Mouse (Mus musculus) lung, embryonic 15.5 days (tissue): Measurements from ENCODE around the gene Zdhhc23. TPM values are rescaled to one million over a fixed set of nuclear protein-coding genes. Genes with fewer than 3 reads are reported as not detected.

Experiments
- ATAC-seq: fragments of 200-750 bp; cut with Nextera tagmentation; 2 replicates; pipeline ENCODE4 v1.8.0; 2017; ENCODE audit warnings: moderate number of reproducible peaks, borderline replicate concordance; ENCODE audit not compliant: low FRiP score, low TSS enrichment; ENCODE audit errors: extremely low read depth
- H3K27ac ChIP-seq: fragments of 300-500 bp; sonication (generic); 2 replicates; pipeline ENCODE4 v1.5.1; 2015; ENCODE audit warnings: moderate library complexity, mild to moderate bottlenecking, inconsistent platforms
- H3K27me3 ChIP-seq: fragments of 300-500 bp; sonication (generic); 2 replicates; pipeline ENCODE4 v1.6.1; 2015; ENCODE audit warnings: inconsistent platforms
- H3K36me3 ChIP-seq: fragments of 300-500 bp; sonication (generic); 2 replicates; pipeline ENCODE4 v1.6.1; 2015; ENCODE audit warnings: inconsistent platforms
- H3K4me1 ChIP-seq: fragments of 300-500 bp; sonication (generic); 2 replicates; pipeline ENCODE4 v1.6.1; 2015; ENCODE audit warnings: inconsistent platforms
- H3K4me2 ChIP-seq: fragments of 300-500 bp; sonication (generic); 2 replicates; pipeline ENCODE4 v1.6.1; 2015; ENCODE audit warnings: inconsistent platforms, mild to moderate bottlenecking, moderate library complexity
- H3K4me3 ChIP-seq: fragments of 300-500 bp; sonication (generic); 2 replicates; pipeline ENCODE4 v1.5.1; 2015; ENCODE audit warnings: mild to moderate bottlenecking, inconsistent platforms
- H3K9ac ChIP-seq: fragments of 300-500 bp; sonication (generic); 2 replicates; pipeline ENCODE4 v1.6.1; 2015; ENCODE audit warnings: inconsistent platforms
- H3K9me3 ChIP-seq: fragments of 300-500 bp; sonication (generic); 2 replicates; pipeline ENCODE4 v1.6.1; 2016; ENCODE audit warnings: inconsistent platforms
- WGBS: fragments of 180-500 bp; shearing (Covaris S2); methylation state at CpG from one replicate; pipeline ENCODE4 v1.1.7; 2015; 5-methylcytosine and 5-hydroxymethylcytosine counted together
- polyA plus RNA-seq: library from polyadenylated mRNA; unstranded; fragments of >200 nt; fragmentation: Nextera tagmentation; extraction: Ambion mirVana; gene quantifications from 2 replicates; pipeline ENCODE4 v1.2.1, GENCODE M21; 2015

Zdhhc23 gene
- polyA plus RNA-seq, 1 experiment from 2014 or later: 1.4 TPM

DNA sequence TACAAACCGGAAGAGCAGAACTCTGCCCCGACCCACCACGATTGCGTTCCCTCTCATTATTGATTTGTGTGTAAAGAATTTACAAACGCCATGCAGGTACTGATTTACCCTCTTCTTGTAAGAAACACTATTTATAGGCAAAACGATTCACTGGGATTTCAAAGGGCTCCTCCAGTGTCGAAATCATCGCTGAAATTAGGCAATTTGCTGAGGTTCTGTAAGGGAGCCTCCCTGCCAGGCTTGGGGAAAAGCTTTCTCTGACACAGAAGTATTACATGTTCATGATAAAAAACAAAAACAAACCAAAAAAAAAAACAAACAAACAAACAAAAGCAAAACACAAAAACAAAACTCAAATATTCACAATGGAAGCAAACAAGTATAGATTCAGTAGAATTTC is 19.5 kb upstream of the Zdhhc23 start:
- H3K4me3 ChIP-seq: no peak overlapping the region
- no peak overlapping the region for H3K27ac ChIP-seq
- H3K27me3 ChIP-seq: no peaks in the 10 kb centered on the region
- no peak overlapping the region for H3K9ac ChIP-seq
- H3K4me2 ChIP-seq: no peak overlapping the region
- 81% methylated on average over 8 of the region's 8 CpGs for WGBS
- no peaks in the 10 kb centered on the region for H3K9me3 ChIP-seq
- H3K36me3 ChIP-seq: no peaks in the 10 kb centered on the region
- no peaks in the 10 kb centered on the region for H3K4me1 ChIP-seq
- no peak for ATAC-seq

DNA sequence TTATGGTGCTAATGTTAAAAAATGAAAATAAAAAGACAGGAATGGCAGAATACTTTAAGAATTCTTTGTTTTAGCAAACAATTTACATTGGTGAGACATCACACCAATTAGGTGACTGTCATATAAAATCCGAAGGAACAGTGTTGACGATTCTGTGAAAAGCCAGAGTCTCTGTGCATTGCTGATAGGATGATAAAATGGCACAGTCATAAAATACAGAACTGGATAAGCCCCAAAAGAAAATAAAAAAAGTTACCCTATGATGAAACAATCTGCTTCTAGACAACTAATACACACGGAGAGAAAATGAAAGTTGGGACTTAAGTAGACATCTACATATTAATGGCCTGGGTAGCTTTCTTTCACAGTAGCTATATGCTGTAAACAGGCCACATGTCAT is 15.0 kb upstream of the Zdhhc23 start:
- H3K4me2 ChIP-seq: no peak overlapping the region
- no peaks in the 10 kb centered on the region for H3K36me3 ChIP-seq
- ATAC-seq: no peak
- no peak overlapping the region for H3K9ac ChIP-seq
- no peak overlapping the region for H3K27ac ChIP-seq
- no peaks in the 10 kb centered on the region for H3K27me3 ChIP-seq
- no peak overlapping the region for H3K4me3 ChIP-seq
- WGBS: 73% methylated on average over 3 of the region's 3 CpGs
- H3K4me1 ChIP-seq: no peaks in the 10 kb centered on the region
- no peaks in the 10 kb centered on the region for H3K9me3 ChIP-seq

DNA sequence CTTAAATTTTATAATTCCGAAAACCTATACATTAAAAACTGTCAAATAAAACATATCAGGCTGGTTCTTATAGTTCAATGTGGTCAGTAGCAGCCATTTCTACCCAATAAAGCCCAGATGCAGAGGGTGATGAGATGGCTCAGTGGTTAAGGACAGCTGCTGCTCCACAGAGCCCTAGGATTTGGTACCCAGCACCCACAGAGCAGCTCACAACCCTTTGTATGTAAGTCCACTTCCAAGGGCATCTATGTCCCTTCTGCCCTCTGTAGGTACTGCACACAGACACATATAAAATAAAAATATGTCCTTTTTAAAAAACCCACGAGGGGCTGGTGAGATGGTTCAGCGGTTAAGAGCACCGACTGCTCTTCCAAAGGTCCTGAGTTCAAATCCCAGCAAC is 6.7 kb upstream of the Zdhhc23 start:
- H3K27ac ChIP-seq: no peak overlapping the region
- no peak for ATAC-seq
- no peaks in the 10 kb centered on the region for H3K36me3 ChIP-seq
- H3K4me2 ChIP-seq: no peak overlapping the region
- no peaks in the 10 kb centered on the region for H3K9me3 ChIP-seq
- H3K4me1 ChIP-seq: no peaks in the 10 kb centered on the region
- no peak overlapping the region for H3K4me3 ChIP-seq
- H3K27me3 ChIP-seq: no peaks in the 10 kb centered on the region
- H3K9ac ChIP-seq: no peak overlapping the region
- 88% methylated on average over 4 of the region's 4 CpGs for WGBS

- Histone ChIP-seq H3K4me2 (peak overlapping the region; percentile 100), H3K9ac (peak overlapping the region; percentile 50), H3K36me3 (no peaks in the 10 kb centered on the region), H3K4me1 (peaks cover 4% of the 10 kb centered on the region; the same call in 1 of the 2 replicates), H3K27me3 (peaks cover 24% of the 10 kb centered on the region), H3K4me3 (peak overlapping the region; percentile 71), H3K9me3 (no peaks in the 10 kb centered on the region), H3K27ac (no peak overlapping the region)
- 19% methylated on average over 9 of the region's 9 CpGs for WGBS
- ATAC-seq: no peak
These were observed 569 bp upstream of the Zdhhc23 start for GRCm38 (mm10) chr16:43980110-43980609.

- Histone ChIP-seq H3K9me3 (no peaks in the 10 kb centered on the region), H3K36me3 (no peaks in the 10 kb centered on the region), H3K4me3 (peak overlapping the region; percentile 71), H3K9ac (no peak overlapping the region), H3K4me2 (peak overlapping the region; percentile 100), H3K27ac (no peak overlapping the region), H3K27me3 (peaks cover 24% of the 10 kb centered on the region), H3K4me1 (peaks cover 4% of the 10 kb centered on the region; the same call in 1 of the 2 replicates)
- ATAC-seq: no peak
- WGBS: 20% methylated on average over 7 of the region's 7 CpGs
These were observed 622 bp downstream of the Zdhhc23 start for GRCm38 (mm10) chr16:43979010-43979327.

GRCm38 (mm10) chr16:43973606-43974220 is 5.9 kb downstream of the Zdhhc23 start:
- no peaks in the 10 kb centered on the region for H3K36me3 ChIP-seq
- H3K27me3 ChIP-seq: peaks cover 9% of the 10 kb centered on the region
- H3K4me2 ChIP-seq: no peak overlapping the region
- no peak for ATAC-seq
- 81% methylated on average over 22 of the region's 22 CpGs for WGBS
- no peak overlapping the region for H3K4me3 ChIP-seq
- no peaks in the 10 kb centered on the region for H3K4me1 ChIP-seq
- no peaks in the 10 kb centered on the region for H3K9me3 ChIP-seq
- no peak overlapping the region for H3K27ac ChIP-seq
- no peak overlapping the region for H3K9ac ChIP-seq

DNA sequence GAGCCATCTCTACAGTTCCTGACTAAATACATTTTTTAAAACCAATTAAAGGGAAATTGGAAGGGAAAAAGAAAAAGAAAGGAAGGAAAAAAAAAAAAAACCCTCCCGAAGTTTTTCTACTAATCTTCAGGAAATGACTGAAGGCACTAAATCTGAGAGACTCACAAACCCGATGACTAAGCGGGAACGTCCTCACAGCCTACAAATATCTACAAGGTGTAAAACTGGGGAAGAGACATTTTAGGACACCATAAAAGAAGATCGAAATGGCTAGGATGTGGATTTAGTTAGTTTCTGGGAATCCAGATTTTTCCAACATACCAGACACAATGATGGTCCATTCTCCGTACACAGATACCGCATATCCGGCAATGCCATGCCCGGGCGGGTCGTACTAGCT is 6.4 kb downstream of the Zdhhc23 start:
- Histone ChIP-seq H3K4me3 (no peak overlapping the region), H3K36me3 (no peaks in the 10 kb centered on the region), H3K4me2 (no peak overlapping the region), H3K9me3 (no peaks in the 10 kb centered on the region), H3K9ac (no peak overlapping the region), H3K27ac (no peak overlapping the region), H3K27me3 (peaks cover 5% of the 10 kb centered on the region; the same call in 1 of the 2 replicates), H3K4me1 (no peaks in the 10 kb centered on the region)
- 94% methylated on average over 11 of the region's 11 CpGs for WGBS
- ATAC-seq: no peak

DNA sequence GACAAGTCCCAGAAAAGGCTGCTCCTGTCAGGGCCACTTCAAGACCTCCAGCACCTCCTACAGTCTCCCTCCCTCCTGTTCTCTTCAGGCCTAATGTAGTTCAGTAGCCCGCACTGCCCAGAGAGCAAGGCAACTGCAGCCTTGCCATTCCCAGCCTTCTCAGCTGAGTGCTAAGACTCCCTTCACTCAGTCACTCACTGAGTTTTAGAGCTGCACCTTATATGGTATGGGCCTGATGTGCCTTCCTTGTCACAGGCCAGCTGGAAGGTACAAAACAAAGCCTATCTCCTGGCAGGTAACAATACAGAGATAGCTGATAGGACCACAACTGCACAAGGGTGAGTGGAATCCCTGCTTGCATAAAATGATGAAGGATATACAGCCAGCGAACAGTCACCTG is 7.2 kb downstream of the Zdhhc23 start:
- Histone ChIP-seq H3K4me2 (no peak overlapping the region), H3K9me3 (no peaks in the 10 kb centered on the region), H3K9ac (no peak overlapping the region), H3K27me3 (peaks cover 1% of the 10 kb centered on the region; the same call in 1 of the 2 replicates), H3K4me3 (no peak overlapping the region), H3K36me3 (no peaks in the 10 kb centered on the region), H3K27ac (no peak overlapping the region), H3K4me1 (no peaks in the 10 kb centered on the region)
- no peak for ATAC-seq
- WGBS: 90% methylated on average over 2 of the region's 2 CpGs

DNA sequence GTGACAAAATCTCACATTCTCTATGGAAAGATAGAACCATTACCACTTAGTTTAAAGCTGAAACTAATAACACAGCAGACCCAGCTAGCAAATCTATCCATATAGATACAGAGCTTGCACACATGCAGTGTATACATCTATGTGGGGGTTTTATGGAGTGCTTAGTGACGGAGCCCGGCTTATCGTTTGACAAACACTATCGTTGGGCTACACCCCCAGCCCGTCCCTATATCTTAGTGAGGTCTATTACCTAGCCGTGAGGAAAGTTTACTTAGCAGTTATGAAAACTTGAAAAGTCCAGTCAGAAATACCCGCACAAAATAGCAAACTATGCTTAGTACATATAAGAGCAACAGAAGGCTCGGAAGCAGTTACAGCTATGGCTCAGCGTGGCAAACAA is 7.8 kb downstream of the Zdhhc23 start:
- Histone ChIP-seq H3K36me3 (no peaks in the 10 kb centered on the region), H3K27me3 (no peaks in the 10 kb centered on the region), H3K4me3 (no peak overlapping the region), H3K4me2 (no peak overlapping the region), H3K27ac (no peak overlapping the region), H3K4me1 (no peaks in the 10 kb centered on the region), H3K9ac (no peak overlapping the region), H3K9me3 (no peaks in the 10 kb centered on the region)
- 52% methylated on average over 9 of the region's 9 CpGs for WGBS
- ATAC-seq: no peak

- Histone ChIP-seq H3K36me3 (no peaks in the 10 kb centered on the region), H3K27me3 (no peaks in the 10 kb centered on the region), H3K9me3 (no peaks in the 10 kb centered on the region), H3K4me2 (no peak overlapping the region), H3K4me1 (no peaks in the 10 kb centered on the region), H3K4me3 (no peak overlapping the region), H3K27ac (no peak overlapping the region), H3K9ac (no peak overlapping the region)
- no peak for ATAC-seq
- 90% methylated on average over 11 of the region's 11 CpGs for WGBS
These were observed 8.4 kb downstream of the Zdhhc23 start for GRCm38 (mm10) chr16:43971189-43971588.

DNA sequence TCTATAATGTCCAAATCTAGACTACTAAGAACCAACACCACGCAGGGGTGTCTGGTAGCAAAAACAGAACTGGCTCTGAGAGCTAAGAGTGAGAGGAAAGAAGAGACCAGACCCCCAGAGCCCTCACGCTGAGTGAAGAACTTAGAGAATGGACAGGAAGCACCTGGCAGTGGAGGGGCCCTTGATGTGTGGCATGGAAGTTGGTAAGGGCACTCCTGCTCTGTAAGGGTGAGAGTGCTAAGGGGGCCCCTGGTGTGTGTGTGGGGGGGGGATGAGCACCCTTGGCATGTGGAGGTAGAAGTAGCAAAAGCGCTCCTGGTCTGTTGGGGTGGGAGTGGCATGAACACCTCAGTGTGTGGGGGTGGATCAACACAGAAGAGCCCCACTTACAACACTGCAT is 9.2 kb downstream of the Zdhhc23 start:
- Histone ChIP-seq H3K4me3 (no peak overlapping the region), H3K27ac (no peak overlapping the region), H3K4me2 (no peak overlapping the region), H3K36me3 (no peaks in the 10 kb centered on the region), H3K9me3 (no peaks in the 10 kb centered on the region), H3K27me3 (no peaks in the 10 kb centered on the region), H3K4me1 (no peaks in the 10 kb centered on the region), H3K9ac (no peak overlapping the region)
- 80% methylated on average over 3 of the region's 3 CpGs for WGBS
- ATAC-seq: no peak

- no peak overlapping the region for H3K9ac ChIP-seq
- H3K4me3 ChIP-seq: no peak overlapping the region
- H3K27me3 ChIP-seq: no peaks in the 10 kb centered on the region
- H3K9me3 ChIP-seq: no peaks in the 10 kb centered on the region
- ATAC-seq: no peak
- H3K27ac ChIP-seq: no peak overlapping the region
- H3K4me1 ChIP-seq: no peaks in the 10 kb centered on the region
- H3K36me3 ChIP-seq: no peaks in the 10 kb centered on the region
- no peak overlapping the region for H3K4me2 ChIP-seq
- WGBS: 84% methylated on average over 13 of the region's 13 CpGs
These were observed 13.7 kb downstream of the Zdhhc23 start for GRCm38 (mm10) chr16:43965781-43966389.
